Comparison of ENCODE assay signal across 13 mouse cellular contexts in the genomic region with DNA sequence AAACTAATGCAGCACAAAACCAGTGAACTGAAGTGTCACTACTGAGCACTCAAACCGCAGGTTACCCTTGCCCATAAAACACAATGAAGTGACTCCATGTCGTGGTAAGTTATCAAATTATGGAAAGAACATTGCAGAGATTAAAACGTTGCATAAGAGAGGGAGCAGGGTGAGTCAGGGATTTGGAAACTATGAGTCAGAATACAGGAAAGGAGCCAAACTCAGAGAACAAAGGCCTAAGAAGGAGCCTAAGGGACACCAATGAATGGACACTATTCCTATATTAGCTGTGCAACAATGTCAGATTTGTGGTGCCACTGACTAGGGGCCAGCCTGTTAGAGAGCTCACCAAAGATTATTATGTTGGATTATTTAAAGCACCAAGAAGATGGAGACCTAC. TPM values are rescaled to one million over a fixed set of nuclear protein-coding genes. Genes with fewer than 3 reads are reported as not detected.
A peak's percentile ranks its signal among the peaks of the same experiment; 100 is the strongest.
DNase-seq lines count a peak whose midpoint lies in the region; ATAC-seq and TF ChIP-seq lines count a peak whose summit lies in the region.
"Had no signal": no experiment of that assay in that cellular context is flagged by ENCODE, and none has a peak within 500 bp of the region (broad histone marks: within the 10 kb centered on the region; RNA-seq: fewer than 3 reads in every experiment).

No protein-coding gene starts in this region.

- no peak overlapping the region for H3K9ac ChIP-seq in heart, adult 2 months (ENCODE audit: low read depth, low read length)
- no peak overlapping the region for H3K9ac ChIP-seq in heart, embryonic 15.5 days
- no peak overlapping the region for H3K9ac ChIP-seq in forebrain, embryonic 15.5 days (replicated peaks)
- H3K9ac ChIP-seq: embryonic facial prominence, embryonic 13.5 days; hindbrain, embryonic 14.5 days; lung, embryonic 15.5 days had no signal

- no peak overlapping the region for H3K4me2 ChIP-seq in heart, embryonic 15.5 days
- no peak overlapping the region for H3K4me2 ChIP-seq in forebrain, embryonic 15.5 days (replicated peaks)
- H3K4me2 ChIP-seq: embryonic facial prominence, embryonic 13.5 days; hindbrain, embryonic 14.5 days; lung, embryonic 15.5 days had no signal

- H3K79me2 ChIP-seq in heart, adult 2 months (replicated peaks; ENCODE audit: control insufficient read depth, insufficient read depth, low read length) = no peaks in the 10 kb centered on the region

- TF ChIP-seq CTCF in heart, adult 2 months (IDR thresholded peaks at IDR 0.05) = no peak

- H3K9me3 ChIP-seq in heart, embryonic 15.5 days (replicated peaks) = no peaks in the 10 kb centered on the region
- no peaks in the 10 kb centered on the region for H3K9me3 ChIP-seq in forebrain, embryonic 15.5 days
- H3K9me3 ChIP-seq: embryonic facial prominence, embryonic 13.5 days; lung, embryonic 15.5 days had no signal

- H3K4me3 ChIP-seq in heart, adult 2 months = no peak overlapping the region
- H3K4me3 ChIP-seq in heart, embryonic 15.5 days = no peak overlapping the region
- H3K4me3 ChIP-seq in forebrain, embryonic 15.5 days = no peak overlapping the region
- H3K4me3 ChIP-seq: embryonic facial prominence, embryonic 13.5 days; lung, embryonic 15.5 days had no signal

- ATAC-seq in heart, embryonic 15.5 days (replicated peaks; ENCODE audit: insufficient number of reproducible peaks, insufficient read depth, low FRiP score, low read depth) = peak; percentile 58; the same call in 1 of the 2 replicates
- ATAC-seq in forebrain, embryonic 15.5 days (replicated peaks) = no peak

- H3K36me3 ChIP-seq in heart, adult 2 months (ENCODE audit: control insufficient read depth, insufficient read depth, low read length) = peaks cover 2% of the 10 kb centered on the region; the same call in 1 of the 2 replicates
- H3K36me3 ChIP-seq in heart, embryonic 15.5 days = no peaks in the 10 kb centered on the region
- no peaks in the 10 kb centered on the region for H3K36me3 ChIP-seq in forebrain, embryonic 15.5 days
- H3K36me3 ChIP-seq: embryonic facial prominence, embryonic 13.5 days; lung, embryonic 15.5 days had no signal

- 11% methylated on average over 3 of the region's 3 CpGs for WGBS in heart, adult 2 months
- 43% methylated on average over 3 of the region's 3 CpGs for WGBS in heart, embryonic 15.5 days
- WGBS in forebrain, embryonic 15.5 days = 72% methylated on average over 3 of the region's 3 CpGs

- peak in 1 of 2 experiments; percentile 10 for DNase-seq in heart, adult 2 months
- no peak for DNase-seq in heart, postnatal 14 days
- peak; percentile 8 for DNase-seq in urinary bladder, postnatal 25 days (ENCODE audit: low spot score)
- DNase-seq in urinary bladder, adult 2 months (ENCODE audit: low spot score) = no peak
- DNase-seq in testis, postnatal 14 days (ENCODE audit: low spot score) = peak; percentile 21
- no peak for DNase-seq in B cell, adult 2 months
- DNase-seq: cerebellum, adult 8-10 months; kidney, postnatal 10 days had no signal

- H3K27me3 ChIP-seq in heart, adult 2 months (ENCODE audit: control insufficient read depth, insufficient read depth, low read length) = no peaks in the 10 kb centered on the region
- H3K27me3 ChIP-seq in heart, embryonic 15.5 days = no peaks in the 10 kb centered on the region
- H3K27me3 ChIP-seq in forebrain, embryonic 15.5 days = no peaks in the 10 kb centered on the region
- H3K27me3 ChIP-seq: embryonic facial prominence, embryonic 13.5 days; lung, embryonic 15.5 days had no signal

- intact Hi-C loops in heart, adult 2 months (cut with DNase I) = no loop called here
- intact Hi-C loops in heart, postnatal 14 days (cut with DNase I) = no loop called here

- TF ChIP-seq POLR2A in heart, adult 2 months (IDR thresholded peaks at IDR 0.05; ENCODE audit: insufficient read depth, low read depth, low read length) = no peak

- no peaks in the 10 kb centered on the region for H3K4me1 ChIP-seq in heart, adult 2 months (ENCODE audit: control insufficient read depth, insufficient read depth, low read length)
- H3K4me1 ChIP-seq in heart, embryonic 15.5 days (replicated peaks) = peaks cover 5% of the 10 kb centered on the region; the same call in 1 of the 2 replicates
- no peaks in the 10 kb centered on the region for H3K4me1 ChIP-seq in forebrain, embryonic 15.5 days
- H3K4me1 ChIP-seq: embryonic facial prominence, embryonic 13.5 days; lung, embryonic 15.5 days had no signal

- no peak for TF ChIP-seq EP300 in heart, adult 2 months (IDR thresholded peaks at IDR 0.05; ENCODE audit: insufficient read depth, low read depth, low read length)

- peak overlapping the region; percentile 41; the same call in 1 of the 2 replicates for H3K27ac ChIP-seq in heart, adult 2 months
- no peak overlapping the region for H3K27ac ChIP-seq in heart, embryonic 15.5 days
- H3K27ac ChIP-seq in forebrain, embryonic 15.5 days (replicated peaks) = no peak overlapping the region
- H3K27ac ChIP-seq: embryonic facial prominence, embryonic 13.5 days; hindbrain, embryonic 14.5 days; lung, embryonic 15.5 days had no signal

RNA-seq across cellular contexts. Expression of gene Efemp1, which starts 53.3 kb away (rescaled TPM):
- 10 to 100 TPM; 14.7 to 20.0 TPM for total RNA-seq in heart, adult 2 months (2021)
- 18.5 and 26.6 TPM in 2 replicates for polyA plus RNA-seq in heart, adult 2 months (2012; rRNA removed)
- 10 to 100 TPM; 15.3 to 18.1 TPM for total RNA-seq in heart, postnatal 14 days (2021)
- 175 and 188 TPM in 2 replicates for polyA plus RNA-seq in urinary bladder, adult 2 months (2012; rRNA removed)
- 12.5 and 16.0 TPM in 2 replicates for polyA plus RNA-seq in heart, embryonic 15.5 days (2015; fragmentation: Nextera tagmentation; extraction: Ambion mirVana)
- polyA plus RNA-seq in forebrain, embryonic 15.5 days (2015; fragmentation: Nextera tagmentation; extraction: Ambion mirVana) = 2.3 and 2.5 TPM in 2 replicates

Comparison
In these comparisons a context has a peak if more than half of its experiments do, and no peak if none do; other contexts are left out.
1. DNase-seq: peak in urinary bladder, postnatal 25 days (single experiment) and testis, postnatal 14 days (single experiment); none in heart, postnatal 14 days (0 of 2), urinary bladder, adult 2 months (single experiment) and B cell, adult 2 months (0 of 2).